Mouse (Mus musculus): ENCODE data around the gene Uaca.
"Not testable (repeated sequence)": the region's sequence is repeated elsewhere in the genome, so short reads cannot be mapped to it uniquely, and the experiment has no call there.

Gene Uaca

GRCm38 (mm10) chr9:60794841-60795351 is 554 bp downstream of the Uaca start:
- peak; percentile 27 for DNase-seq (ENCODE audit: low spot score)

DNA sequence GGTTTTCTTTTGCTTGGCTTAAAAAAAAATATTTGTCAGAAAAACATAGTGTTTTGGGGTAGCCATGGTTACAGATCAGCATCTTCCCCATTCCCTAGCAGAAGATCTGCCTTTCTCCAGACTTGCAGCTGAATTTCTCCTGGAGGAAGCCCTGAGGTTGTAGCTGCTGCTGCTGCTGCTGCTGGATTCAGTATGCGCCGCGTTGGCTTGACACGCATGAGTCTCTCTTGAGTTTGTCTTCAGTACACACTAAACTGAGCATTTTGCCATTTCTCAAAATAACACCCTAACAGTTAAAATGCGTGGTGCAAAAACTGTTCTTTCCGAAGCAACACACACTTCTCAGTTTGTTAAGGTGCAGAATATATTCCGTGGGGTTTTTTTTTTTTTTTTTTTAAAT is 1.7 kb downstream of the Uaca start:
- DNase-seq (ENCODE audit: low spot score): no peak

GRCm38 (mm10) chr9:60797126-60797525 is 2.8 kb downstream of the Uaca start:
- DNase-seq (ENCODE audit: low spot score): no peak

DNA sequence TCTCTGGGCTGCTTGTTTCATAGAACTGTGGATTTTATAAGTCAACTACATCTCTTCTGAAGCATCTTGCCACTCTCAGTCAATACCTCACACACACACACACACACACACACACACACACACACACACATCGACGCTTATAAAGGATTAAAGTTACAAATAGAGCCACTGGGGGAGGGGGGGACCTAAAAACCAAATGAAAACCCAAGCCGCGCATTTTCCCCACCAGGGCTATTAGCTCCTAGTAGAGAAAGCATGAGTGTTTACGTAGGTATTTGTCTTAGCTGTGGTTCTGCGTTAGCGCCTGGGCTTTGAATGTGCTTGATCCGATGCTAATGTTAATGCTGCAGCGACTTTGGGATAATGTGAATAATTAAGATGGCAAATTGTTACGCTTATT is 4.7 kb downstream of the Uaca start:
- no peak for DNase-seq (ENCODE audit: low spot score)

- DNase-seq (ENCODE audit: low spot score): no peak
These were observed 6.5 kb downstream of the Uaca start for GRCm38 (mm10) chr9:60800663-60801382.

GRCm38 (mm10) chr9:60801746-60802145 is 7.4 kb downstream of the Uaca start:
- DNase-seq (ENCODE audit: low spot score): no peak

GRCm38 (mm10) chr9:60802341-60802740 is 8.0 kb downstream of the Uaca start:
- DNase-seq (ENCODE audit: low spot score): no peak

GRCm38 (mm10) chr9:60806021-60806420 is 11.7 kb downstream of the Uaca start:
- DNase-seq (ENCODE audit: low spot score): no peak

GRCm38 (mm10) chr9:60807996-60808395 is 13.7 kb downstream of the Uaca start:
- no peak for DNase-seq (ENCODE audit: low spot score)

GRCm38 (mm10) chr9:60813139-60813880 is 19.0 kb downstream of the Uaca start:
- DNase-seq (ENCODE audit: low spot score): no peak

DNA sequence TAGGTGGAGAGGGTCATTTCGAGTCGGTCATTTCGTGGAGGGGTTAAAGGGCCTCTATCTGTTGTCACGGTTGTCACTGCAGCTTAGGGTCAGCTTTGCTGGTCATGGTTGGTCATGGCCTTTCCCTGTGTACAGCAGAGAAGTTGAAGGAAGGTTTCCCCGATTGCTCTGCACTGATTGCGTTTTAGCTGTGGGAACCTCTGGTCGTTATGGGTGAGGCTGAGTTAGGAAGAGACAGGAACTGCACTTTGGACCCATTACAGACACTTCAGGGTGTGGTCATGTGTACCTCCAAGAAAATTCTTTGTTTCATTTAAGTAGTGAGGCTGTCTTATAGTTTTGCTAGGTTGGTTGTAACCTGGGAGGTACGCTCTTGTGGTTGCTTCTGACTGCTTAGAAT is 21.2 kb downstream of the Uaca start:
- DNase-seq (ENCODE audit: low spot score): no peak

DNA sequence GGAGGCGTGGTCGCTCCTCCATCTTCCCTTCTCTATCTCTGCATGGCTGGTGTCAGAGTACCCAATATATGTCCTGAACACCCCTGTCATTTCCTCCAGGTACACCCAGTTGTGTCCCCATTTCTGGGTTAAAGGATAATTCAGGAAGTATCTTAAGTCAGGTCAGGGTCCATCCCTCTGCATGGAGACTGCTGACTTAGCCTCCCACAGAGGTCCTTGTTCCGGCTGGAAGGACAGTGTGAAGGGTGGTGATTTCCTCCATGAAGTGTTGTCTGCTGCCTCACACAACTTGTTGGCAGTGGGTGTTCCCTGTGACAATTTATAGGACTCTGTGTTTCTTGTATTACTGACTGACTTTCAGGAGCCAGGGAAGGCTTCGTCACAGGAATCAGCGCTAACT is 23.2 kb downstream of the Uaca start:
- no peak for DNase-seq (ENCODE audit: low spot score)

DNA sequence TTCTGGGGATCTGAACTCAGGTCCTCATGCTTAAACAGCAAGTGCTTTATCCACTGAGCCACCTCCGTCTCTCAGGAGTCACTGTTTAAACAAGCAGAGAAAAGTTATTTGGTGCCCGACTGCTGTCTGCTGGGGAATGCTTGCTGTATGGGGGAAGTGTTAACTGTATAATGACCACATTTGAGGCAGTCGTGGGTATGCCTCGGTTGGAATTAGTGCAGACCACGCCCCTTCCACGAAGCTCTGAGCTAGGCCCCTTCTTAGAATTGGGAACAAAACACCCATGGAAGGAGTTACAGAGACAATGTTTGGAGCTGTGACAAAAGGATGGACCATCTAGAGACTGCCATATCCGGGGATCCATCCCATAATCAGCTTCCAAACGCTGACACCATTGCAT is 24.2 kb downstream of the Uaca start:
- DNase-seq (ENCODE audit: low spot score): not testable (repeated sequence)

- no peak for DNase-seq (ENCODE audit: low spot score)
These were observed 25.0 kb downstream of the Uaca start for GRCm38 (mm10) chr9:60819340-60819739.

- DNase-seq (ENCODE audit: low spot score): no peak
These were observed 27.2 kb downstream of the Uaca start for GRCm38 (mm10) chr9:60821501-60821900.

DNA sequence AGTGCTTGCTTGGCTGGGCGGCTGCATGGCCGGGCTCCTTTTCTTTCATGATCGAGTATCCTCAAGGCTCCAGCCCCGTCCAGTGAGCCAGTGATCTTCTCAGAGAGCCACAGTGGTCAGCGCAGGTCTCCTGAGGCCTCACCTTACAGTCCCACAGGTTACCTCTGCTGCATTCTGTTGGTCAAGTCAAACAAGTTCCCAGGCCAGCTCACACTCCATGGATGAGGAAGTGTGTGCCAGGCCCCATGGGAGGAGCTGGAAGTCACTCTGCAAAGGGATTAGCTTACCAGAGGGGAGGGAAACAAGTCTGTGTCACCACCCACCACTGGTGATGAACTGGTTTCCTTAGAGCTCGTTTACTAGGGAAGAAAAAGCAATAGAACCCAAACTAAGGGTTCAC is 28.3 kb downstream of the Uaca start:
- DNase-seq (ENCODE audit: low spot score): no peak

DNA sequence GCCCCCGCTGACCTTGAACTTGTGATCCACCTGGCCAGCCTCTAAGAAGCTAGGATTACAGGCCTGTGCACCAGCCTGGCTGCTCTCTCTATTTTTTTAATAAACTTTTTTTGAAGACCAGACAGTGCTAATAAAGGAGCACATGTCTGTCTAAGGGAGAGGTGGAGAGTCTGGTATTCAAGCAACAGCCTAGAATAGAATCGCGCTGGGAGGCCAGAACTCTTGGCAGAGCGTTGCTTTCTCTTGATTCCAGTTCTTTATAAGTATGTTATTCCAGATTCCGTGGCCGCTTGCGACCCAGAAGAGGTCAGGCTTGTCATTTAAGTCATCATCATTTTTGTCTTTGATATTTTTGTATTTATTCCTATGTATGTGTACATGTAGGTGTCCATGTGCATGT is 31.2 kb downstream of the Uaca start:
- DNase-seq (ENCODE audit: low spot score): no peak

GRCm38 (mm10) chr9:60826759-60827158 is 32.4 kb downstream of the Uaca start:
- no peak for DNase-seq (ENCODE audit: low spot score)

DNA sequence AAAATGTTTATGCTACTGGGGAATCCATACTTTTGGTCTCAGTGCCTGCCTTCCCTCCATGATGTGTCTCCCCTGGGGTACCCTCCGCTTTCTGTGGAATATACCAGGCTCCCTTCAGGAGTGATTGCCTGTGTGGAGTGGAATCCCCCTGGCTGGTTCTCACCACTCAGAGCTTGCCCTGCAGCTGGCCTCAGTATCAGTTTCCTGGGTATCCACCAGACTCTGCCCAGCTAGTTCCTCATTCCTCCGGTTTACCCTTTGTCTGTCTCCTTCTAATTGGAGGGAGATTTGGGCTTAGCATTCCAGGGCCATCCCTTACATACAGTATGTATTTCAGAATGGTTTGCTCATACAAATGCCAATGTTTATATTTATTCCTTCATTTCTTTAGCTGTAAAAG is 33.9 kb downstream of the Uaca start:
- DNase-seq (ENCODE audit: low spot score): no peak

- DNase-seq (ENCODE audit: low spot score): no peak
These were observed 35.3 kb downstream of the Uaca start for GRCm38 (mm10) chr9:60829610-60830009.

DNA sequence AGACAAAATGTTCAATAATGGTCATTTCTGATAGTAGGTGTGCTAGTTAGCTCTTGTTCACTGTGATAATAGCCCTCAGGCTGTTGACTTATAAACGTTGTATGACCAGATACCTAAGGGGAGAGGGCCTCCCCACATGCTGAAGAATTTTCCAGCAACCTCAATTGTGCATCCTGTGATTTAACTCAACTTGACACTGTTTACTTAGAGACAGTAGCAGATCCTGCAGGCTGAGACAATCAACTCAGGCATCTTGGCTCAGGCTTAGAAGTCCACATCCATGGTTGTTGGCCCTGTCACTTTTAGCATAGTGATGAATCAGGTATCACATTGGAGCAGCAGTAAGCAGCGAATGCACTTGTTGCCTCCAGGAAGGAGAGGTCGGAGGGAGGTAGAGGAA is 35.7 kb downstream of the Uaca start:
- DNase-seq (ENCODE audit: low spot score): no peak

- no peak for DNase-seq (ENCODE audit: low spot score)
These were observed 37.9 kb downstream of the Uaca start for GRCm38 (mm10) chr9:60832233-60832632.

DNA sequence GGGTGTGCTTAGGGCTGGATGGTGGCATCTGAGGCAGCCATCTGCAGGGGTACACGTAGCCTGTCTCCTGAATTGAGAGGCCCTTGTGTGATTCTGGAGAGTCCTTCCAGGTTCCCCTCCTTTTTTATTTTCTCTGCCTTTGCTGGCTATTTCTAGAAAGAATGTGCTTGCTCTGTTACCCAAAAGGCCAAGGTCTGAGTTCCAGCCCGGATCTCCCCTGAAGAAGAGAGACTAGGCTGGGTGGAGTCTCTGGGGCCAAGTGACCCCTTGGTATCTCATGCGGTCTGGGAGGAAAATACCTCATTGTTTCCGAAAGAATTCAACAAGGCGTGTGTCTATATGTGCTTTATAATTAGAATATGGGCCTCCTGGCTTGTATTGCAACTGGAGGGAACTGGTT is 41.8 kb downstream of the Uaca start:
- DNase-seq (ENCODE audit: low spot score): no peak

DNA sequence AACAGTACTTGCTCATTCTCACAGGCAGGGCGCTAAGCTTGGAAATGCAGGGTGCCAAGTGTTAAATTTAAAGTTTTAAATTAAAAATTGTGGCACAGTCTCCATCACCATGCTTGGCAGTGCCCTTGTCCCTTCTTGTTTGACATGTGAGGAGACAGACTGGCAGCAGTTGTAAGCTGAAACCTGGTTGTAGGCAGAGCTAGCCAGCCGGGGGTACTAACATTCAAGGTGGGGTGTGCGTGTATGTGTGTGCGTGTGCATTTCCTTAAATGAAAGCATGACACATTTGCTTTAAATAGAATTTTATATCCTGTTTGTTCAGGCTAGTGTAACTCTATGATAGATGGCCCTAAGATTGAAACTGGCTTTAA is 42.7 kb downstream of the Uaca start:
- no peak for DNase-seq (ENCODE audit: low spot score)
